Mouse (Mus musculus) embryonic fibroblast, embryonic 13.5 days (primary cell): Measurements from ENCODE around the gene Tyk2.

Experiments
- CTCF ChIP-seq: IDR thresholded peaks from 2 replicates; pipeline ENCODE4 v1.5.1; 2011; ENCODE audit warnings: mild to moderate bottlenecking, control low read depth, low read length, moderate library complexity, borderline replicate concordance; ENCODE audit not compliant: insufficient read depth
- POLR2A ChIP-seq: IDR thresholded peaks from 2 replicates; pipeline ENCODE4 v1.6.1; 2011; ENCODE audit warnings: low read depth, mild to moderate bottlenecking, control low read depth, low read length, moderate library complexity

DNA sequence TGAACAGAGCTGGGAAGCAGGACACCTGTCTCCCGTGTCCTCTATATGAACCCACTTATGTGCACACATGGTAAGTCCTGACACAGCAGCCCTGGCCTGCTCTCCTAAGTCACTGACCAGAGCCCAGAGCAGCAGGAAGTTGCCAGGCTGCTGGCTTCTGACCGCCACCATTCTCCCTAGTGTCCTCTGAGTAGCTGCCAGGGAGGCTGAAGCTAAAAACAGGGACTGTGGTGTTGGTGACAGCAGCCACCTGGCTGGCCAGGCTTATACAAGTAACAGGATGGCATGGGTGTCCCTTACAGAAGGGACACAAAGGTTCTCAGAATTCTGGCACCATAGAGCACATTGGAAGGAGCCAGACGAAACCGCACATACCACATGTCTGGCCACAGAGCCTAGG, 14.4 kb upstream of the Tyk2 start:
- TF ChIP-seq CTCF (no peak), POLR2A (no peak)
